Mouse (Mus musculus): ENCODE data around the gene Lrrc23. TPM values are rescaled to one million over a fixed set of nuclear protein-coding genes. Genes with fewer than 3 reads are reported as not detected.
"Not testable (repeated sequence)": the region's sequence is repeated elsewhere in the genome, so short reads cannot be mapped to it uniquely, and the experiment has no call there.

The Lrrc23 gene
- polyA plus RNA-seq, 1 experiment from 2014 or later = 1.8 TPM

DNA sequence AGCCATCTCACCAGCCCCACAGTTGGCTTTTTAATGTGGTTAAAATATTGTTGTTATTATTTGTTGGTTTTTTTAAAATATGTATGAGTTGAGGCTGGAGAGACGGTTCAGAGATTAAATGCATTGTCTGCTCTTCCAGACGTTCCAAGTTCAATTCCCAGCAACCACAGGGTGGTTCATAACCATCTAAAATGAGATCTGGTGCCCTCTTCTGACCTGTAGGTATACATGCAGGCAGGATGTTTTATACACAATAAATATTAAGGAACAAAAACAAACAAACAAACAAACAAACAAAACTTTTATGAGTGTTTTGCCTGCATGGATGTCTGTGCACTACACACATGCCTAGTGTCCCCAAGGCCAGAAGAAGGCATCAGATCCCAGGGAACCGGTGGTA is 23.5 kb upstream of the Lrrc23 start:
- no peaks in the 10 kb centered on the region for H3K9me3 ChIP-seq (ENCODE audit: control insufficient read depth, low read length)
- WGBS = 72% methylated on average over 3 of the region's 3 CpGs
- H3K4me3 ChIP-seq (ENCODE audit: low read depth, low read length) = no peak overlapping the region
- peaks cover 3% of the 10 kb centered on the region; the same call in 1 of the 2 replicates for H3K4me1 ChIP-seq (ENCODE audit: control insufficient read depth, insufficient read depth, low read length)
- peak; percentile 57 for DNase-seq (ENCODE audit: low spot score, missing footprints)
- H3K4me2 ChIP-seq = no peak overlapping the region
- no peak overlapping the region for H3K27ac ChIP-seq (ENCODE audit: low read depth, low read length)
- no peaks in the 10 kb centered on the region for H3K27me3 ChIP-seq (ENCODE audit: control insufficient read depth, insufficient read depth, low read length)
- H3K9ac ChIP-seq (ENCODE audit: low read length) = no peak overlapping the region
- no peak for ATAC-seq (ENCODE audit: low FRiP score)
- H3K36me3 ChIP-seq (ENCODE audit: control insufficient read depth, insufficient read depth, low read length) = no peaks in the 10 kb centered on the region

DNA sequence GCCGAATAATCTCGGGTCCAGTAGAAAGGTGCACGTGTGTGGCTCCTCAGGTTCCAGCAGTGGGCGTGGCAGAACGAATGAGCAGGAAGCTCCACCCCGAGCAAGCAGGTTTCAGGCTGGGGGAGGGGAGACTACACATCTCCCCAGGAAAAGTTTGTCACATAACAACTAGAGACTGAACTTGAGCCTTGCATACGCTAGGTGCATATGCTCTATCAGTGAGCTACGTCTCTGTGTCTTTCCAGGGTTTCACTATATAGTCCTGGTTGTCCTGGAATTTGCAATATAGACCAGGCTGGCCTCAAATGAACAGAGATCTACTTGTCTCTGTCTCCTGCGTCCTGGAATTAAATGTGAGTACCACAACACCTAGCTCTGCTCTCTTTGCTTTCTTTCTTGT is 22.9 kb upstream of the Lrrc23 start:
- H3K9me3 ChIP-seq (ENCODE audit: control insufficient read depth, low read length); H3K4me1 ChIP-seq (ENCODE audit: control insufficient read depth, insufficient read depth, low read length); H3K9ac ChIP-seq (ENCODE audit: low read length); H3K4me2 ChIP-seq; H3K36me3 ChIP-seq (ENCODE audit: control insufficient read depth, insufficient read depth, low read length); H3K27ac ChIP-seq (ENCODE audit: low read depth, low read length); H3K4me3 ChIP-seq (ENCODE audit: low read depth, low read length); H3K27me3 ChIP-seq (ENCODE audit: control insufficient read depth, insufficient read depth, low read length); ATAC-seq (ENCODE audit: low FRiP score): not testable (repeated sequence)
- peak; percentile 85 for DNase-seq (ENCODE audit: low spot score, missing footprints)
- WGBS = 12% methylated on average over 6 of the region's 9 CpGs

DNA sequence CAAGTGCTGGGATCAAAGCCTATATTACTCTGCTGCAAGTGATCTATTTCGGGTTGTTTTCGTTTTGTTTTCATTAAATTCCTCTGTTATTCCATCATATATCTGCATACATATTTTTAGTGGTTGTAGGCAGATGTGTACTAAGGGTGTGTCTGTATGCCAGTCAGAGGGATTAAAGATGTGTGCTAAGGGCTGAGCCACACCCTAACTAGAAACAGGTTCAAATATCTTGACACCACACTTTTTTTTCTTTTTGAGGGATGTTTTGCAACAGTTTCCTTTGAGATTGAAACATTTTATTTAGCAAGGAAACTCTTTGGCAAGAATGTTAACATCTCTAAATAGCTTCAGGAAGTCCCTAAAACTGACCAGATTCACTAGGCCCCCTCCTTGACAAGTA is 16.7 kb upstream of the Lrrc23 start:
- Histone ChIP-seq H3K4me3 (ENCODE audit: low read depth, low read length) (no peak overlapping the region), H3K36me3 (ENCODE audit: control insufficient read depth, insufficient read depth, low read length) (no peaks in the 10 kb centered on the region), H3K27me3 (ENCODE audit: control insufficient read depth, insufficient read depth, low read length) (no peaks in the 10 kb centered on the region), H3K27ac (ENCODE audit: low read depth, low read length) (no peak overlapping the region), H3K9ac (ENCODE audit: low read length) (no peak overlapping the region), H3K4me2 (no peak overlapping the region), H3K4me1 (ENCODE audit: control insufficient read depth, insufficient read depth, low read length) (no peaks in the 10 kb centered on the region), H3K9me3 (ENCODE audit: control insufficient read depth, low read length) (no peaks in the 10 kb centered on the region)
- DNase-seq (ENCODE audit: low spot score, missing footprints) (peak; percentile 23), ATAC-seq (ENCODE audit: low FRiP score) (no peak)
- WGBS = 77% methylated on average over 2 of the region's 2 CpGs

DNA sequence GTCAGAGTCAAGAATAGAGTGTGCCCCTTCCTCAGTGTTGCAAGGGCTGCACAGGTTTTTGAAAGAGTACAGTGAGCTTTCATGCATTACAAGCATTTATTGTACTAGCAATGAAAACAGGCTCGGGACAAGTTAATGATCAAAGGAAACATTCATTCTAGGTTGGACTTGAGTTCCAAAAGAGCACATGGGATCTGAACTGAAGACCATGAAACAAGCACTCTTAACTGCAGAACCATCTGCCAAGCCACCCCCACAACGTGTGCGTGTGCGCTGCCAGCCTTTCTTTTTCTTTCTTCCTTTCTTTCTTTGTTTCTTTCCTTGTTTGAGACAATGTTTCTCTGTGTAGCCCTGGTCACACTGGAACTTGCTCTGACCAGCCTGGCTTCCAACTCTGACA is 16.3 kb upstream of the Lrrc23 start:
- Histone ChIP-seq H3K4me2 (no peak overlapping the region), H3K9me3 (ENCODE audit: control insufficient read depth, low read length) (no peaks in the 10 kb centered on the region), H3K36me3 (ENCODE audit: control insufficient read depth, insufficient read depth, low read length) (no peaks in the 10 kb centered on the region), H3K4me3 (ENCODE audit: low read depth, low read length) (no peak overlapping the region), H3K27me3 (ENCODE audit: control insufficient read depth, insufficient read depth, low read length) (no peaks in the 10 kb centered on the region), H3K9ac (ENCODE audit: low read length) (no peak overlapping the region), H3K4me1 (ENCODE audit: control insufficient read depth, insufficient read depth, low read length) (no peaks in the 10 kb centered on the region), H3K27ac (ENCODE audit: low read depth, low read length) (no peak overlapping the region)
- DNase-seq (ENCODE audit: low spot score, missing footprints) (peak; percentile 61), ATAC-seq (ENCODE audit: low FRiP score) (no peak)
- 86% methylated on average over 4 of the region's 4 CpGs for WGBS

DNA sequence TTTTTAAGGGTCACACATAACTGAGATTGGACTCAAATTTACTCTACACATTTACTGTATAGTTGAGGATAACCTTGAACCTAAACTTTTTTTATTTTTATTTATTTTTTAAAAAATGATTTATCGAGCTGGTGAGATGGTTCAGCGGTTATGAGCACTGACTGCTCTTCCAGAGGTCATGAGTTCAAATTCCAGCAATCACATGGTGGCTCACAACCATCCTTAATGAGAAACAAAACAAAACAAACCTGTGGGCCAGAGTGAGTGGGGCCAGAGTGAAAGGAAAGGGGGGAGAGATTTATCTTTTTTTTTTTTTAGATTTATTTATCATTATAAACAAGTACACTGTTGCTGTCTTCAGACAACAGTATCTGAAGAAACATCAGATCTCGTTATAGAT is 12.4 kb upstream of the Lrrc23 start:
- DNase-seq (ENCODE audit: low spot score, missing footprints) (peak; percentile 76), ATAC-seq (ENCODE audit: low FRiP score) (no peak)
- H3K36me3 ChIP-seq (ENCODE audit: control insufficient read depth, insufficient read depth, low read length) = no peaks in the 10 kb centered on the region
- H3K9me3 ChIP-seq (ENCODE audit: control insufficient read depth, low read length) = no peaks in the 10 kb centered on the region
- no peak overlapping the region for H3K9ac ChIP-seq (ENCODE audit: low read length)
- H3K27me3 ChIP-seq (ENCODE audit: control insufficient read depth, insufficient read depth, low read length) = no peaks in the 10 kb centered on the region
- no peak overlapping the region for H3K27ac ChIP-seq (ENCODE audit: low read depth, low read length)
- no peak overlapping the region for H3K4me3 ChIP-seq (ENCODE audit: low read depth, low read length)
- WGBS = 86% methylated on average over 3 of the region's 3 CpGs
- H3K4me2 ChIP-seq = no peak overlapping the region
- H3K4me1 ChIP-seq (ENCODE audit: control insufficient read depth, insufficient read depth, low read length) = no peaks in the 10 kb centered on the region

DNA sequence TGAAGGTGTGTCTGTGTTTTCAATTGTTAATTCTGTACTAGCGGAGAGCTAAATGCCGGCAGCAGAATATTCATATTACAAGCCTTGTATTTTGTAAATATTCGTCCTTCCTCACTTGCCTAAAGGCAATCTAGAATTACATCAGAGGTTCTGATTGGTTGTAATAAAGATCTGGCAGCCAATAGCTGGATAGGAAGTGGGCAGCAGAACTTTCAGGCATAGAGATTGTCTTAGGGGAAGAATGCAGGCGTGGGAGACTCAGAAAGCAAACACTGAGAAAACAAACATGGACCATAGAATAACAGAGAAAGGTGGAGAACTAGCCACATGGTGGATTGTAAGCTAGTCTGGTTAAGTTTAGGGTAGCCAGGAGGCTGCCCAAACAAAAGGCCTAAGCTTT is 10.6 kb upstream of the Lrrc23 start:
- H3K4me3 ChIP-seq (ENCODE audit: low read depth, low read length) = no peak overlapping the region
- DNase-seq (ENCODE audit: low spot score, missing footprints) = peak; percentile 47
- H3K9ac ChIP-seq (ENCODE audit: low read length) = no peak overlapping the region
- H3K36me3 ChIP-seq (ENCODE audit: control insufficient read depth, insufficient read depth, low read length) = no peaks in the 10 kb centered on the region
- ATAC-seq (ENCODE audit: low FRiP score) = no peak
- 81% methylated on average over 4 of the region's 4 CpGs for WGBS
- no peaks in the 10 kb centered on the region for H3K27me3 ChIP-seq (ENCODE audit: control insufficient read depth, insufficient read depth, low read length)
- no peak overlapping the region for H3K4me2 ChIP-seq
- no peaks in the 10 kb centered on the region for H3K4me1 ChIP-seq (ENCODE audit: control insufficient read depth, insufficient read depth, low read length)
- H3K27ac ChIP-seq (ENCODE audit: low read depth, low read length) = no peak overlapping the region
- no peaks in the 10 kb centered on the region for H3K9me3 ChIP-seq (ENCODE audit: control insufficient read depth, low read length)

DNA sequence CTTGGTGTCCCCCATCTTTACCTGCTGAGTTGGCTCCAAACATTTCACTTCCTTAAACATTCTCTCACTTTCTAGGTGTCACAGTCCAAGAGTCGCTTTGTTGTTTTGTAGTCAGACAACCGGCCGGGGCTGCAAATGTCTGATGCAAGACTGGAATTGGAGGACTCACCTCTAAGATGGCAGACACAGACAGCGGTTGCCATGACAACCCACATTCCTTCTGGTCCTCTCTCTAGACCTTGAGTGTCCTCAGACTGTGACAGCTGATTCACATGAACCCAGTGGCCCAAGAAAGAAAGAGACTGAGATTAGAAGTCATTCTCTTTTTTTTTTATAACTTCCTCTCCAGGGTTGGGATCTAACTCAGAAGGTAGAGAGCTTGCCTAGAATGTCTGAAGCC is 10.0 kb upstream of the Lrrc23 start:
- Histone ChIP-seq H3K4me2 (no peak overlapping the region), H3K27me3 (ENCODE audit: control insufficient read depth, insufficient read depth, low read length) (no peaks in the 10 kb centered on the region), H3K4me3 (ENCODE audit: low read depth, low read length) (no peak overlapping the region), H3K36me3 (ENCODE audit: control insufficient read depth, insufficient read depth, low read length) (no peaks in the 10 kb centered on the region), H3K4me1 (ENCODE audit: control insufficient read depth, insufficient read depth, low read length) (no peaks in the 10 kb centered on the region), H3K9me3 (ENCODE audit: control insufficient read depth, low read length) (no peaks in the 10 kb centered on the region), H3K27ac (ENCODE audit: low read depth, low read length) (no peak overlapping the region), H3K9ac (ENCODE audit: low read length) (no peak overlapping the region)
- WGBS = 84% methylated on average over 4 of the region's 4 CpGs
- no peak for DNase-seq (ENCODE audit: low spot score, missing footprints)
- no peak for ATAC-seq (ENCODE audit: low FRiP score)

DNA sequence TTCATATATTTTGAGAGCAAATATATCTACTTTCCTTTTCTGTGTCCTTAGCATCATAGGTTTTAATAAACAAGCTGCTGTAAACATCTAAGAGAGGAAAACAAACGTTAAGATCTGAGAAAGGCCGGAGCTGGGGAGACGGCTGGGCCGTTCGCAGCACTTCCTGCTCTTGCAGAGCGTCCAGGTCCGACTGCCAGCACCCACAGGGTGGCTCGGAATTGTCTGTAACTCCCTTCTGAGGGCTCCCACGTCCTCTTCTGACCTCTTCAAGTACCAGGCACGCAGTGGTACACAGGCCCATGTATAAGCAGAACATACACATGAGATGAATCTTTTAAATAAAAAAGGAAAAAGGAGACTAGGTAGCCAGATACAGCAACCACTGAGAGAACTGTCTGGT is 8.2 kb upstream of the Lrrc23 start:
- WGBS = 84% methylated on average over 10 of the region's 10 CpGs

DNA sequence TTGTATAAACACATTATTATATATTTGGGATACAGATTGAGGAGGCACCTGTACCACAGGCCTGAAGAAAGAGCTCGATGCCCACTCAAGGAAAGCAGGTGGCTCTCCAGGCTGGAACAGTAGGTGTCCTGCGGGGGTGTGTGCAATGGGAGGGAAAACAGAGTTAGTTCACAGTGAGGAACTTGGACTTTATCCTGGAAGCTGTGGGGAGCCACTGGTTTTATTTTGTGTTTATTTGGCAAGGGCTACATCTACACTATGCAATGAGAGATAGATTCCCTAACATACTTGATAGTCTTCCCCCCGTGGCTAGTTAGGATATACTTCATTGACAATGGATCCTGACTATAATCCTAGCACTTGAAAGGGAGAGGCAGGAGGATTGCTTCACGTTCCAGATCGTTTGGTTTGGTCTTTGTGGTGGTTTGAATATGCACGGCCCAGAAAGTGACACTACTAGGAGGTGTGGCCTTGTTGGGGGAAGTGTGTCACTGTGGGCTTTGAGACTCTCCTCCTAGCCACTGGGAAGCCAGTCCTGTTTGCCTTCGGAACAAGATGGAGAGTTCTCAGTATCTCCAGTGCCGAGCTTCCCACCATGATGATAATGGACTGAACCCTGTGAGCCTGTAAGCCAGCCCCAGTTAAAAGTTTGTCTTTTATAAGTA is 7.4 kb upstream of the Lrrc23 start:
- H3K27me3 ChIP-seq (ENCODE audit: control insufficient read depth, insufficient read depth, low read length) = no peaks in the 10 kb centered on the region
- no peak overlapping the region for H3K4me2 ChIP-seq
- 58% methylated on average over 8 of the region's 8 CpGs for WGBS

More for the DNA sequence above, 8.2 kb upstream of the Lrrc23 start:
- ATAC-seq (ENCODE audit: low FRiP score) (no peak), DNase-seq (ENCODE audit: low spot score, missing footprints) (no peak)
- Histone ChIP-seq H3K27me3 (ENCODE audit: control insufficient read depth, insufficient read depth, low read length) (no peaks in the 10 kb centered on the region), H3K4me2 (no peak overlapping the region), H3K9me3 (ENCODE audit: control insufficient read depth, low read length) (no peaks in the 10 kb centered on the region), H3K27ac (ENCODE audit: low read depth, low read length) (no peak overlapping the region), H3K9ac (ENCODE audit: low read length) (no peak overlapping the region), H3K4me1 (ENCODE audit: control insufficient read depth, insufficient read depth, low read length) (no peaks in the 10 kb centered on the region), H3K4me3 (ENCODE audit: low read depth, low read length) (no peak overlapping the region), H3K36me3 (ENCODE audit: control insufficient read depth, insufficient read depth, low read length) (no peaks in the 10 kb centered on the region)

More for the DNA sequence above, 7.4 kb upstream of the Lrrc23 start:
- H3K36me3 ChIP-seq (ENCODE audit: control insufficient read depth, insufficient read depth, low read length) = no peaks in the 10 kb centered on the region
- H3K27ac ChIP-seq (ENCODE audit: low read depth, low read length) = no peak overlapping the region
- DNase-seq (ENCODE audit: low spot score, missing footprints) (no peak), ATAC-seq (ENCODE audit: low FRiP score) (no peak)
- no peaks in the 10 kb centered on the region for H3K9me3 ChIP-seq (ENCODE audit: control insufficient read depth, low read length)
- H3K4me3 ChIP-seq (ENCODE audit: low read depth, low read length) = no peak overlapping the region
- no peak overlapping the region for H3K9ac ChIP-seq (ENCODE audit: low read length)
- no peaks in the 10 kb centered on the region for H3K4me1 ChIP-seq (ENCODE audit: control insufficient read depth, insufficient read depth, low read length)

Measured in midbrain, embryonic 11.5 days (tissue).